Mouse (Mus musculus) ES-Bruce4 (cell line): ENCODE data around the gene 4930539E08Rik.

ENCODE experiments used
- CTCF ChIP-seq: IDR thresholded peaks from one replicate; pipeline ENCODE4 v1.8.1; 2011; ENCODE audit warnings: low read depth, low read length
- POLR2A ChIP-seq: IDR thresholded peaks from one replicate; pipeline ENCODE4 v1.8.1; 2011; ENCODE audit warnings: low read length; ENCODE audit not compliant: insufficient read depth

DNA sequence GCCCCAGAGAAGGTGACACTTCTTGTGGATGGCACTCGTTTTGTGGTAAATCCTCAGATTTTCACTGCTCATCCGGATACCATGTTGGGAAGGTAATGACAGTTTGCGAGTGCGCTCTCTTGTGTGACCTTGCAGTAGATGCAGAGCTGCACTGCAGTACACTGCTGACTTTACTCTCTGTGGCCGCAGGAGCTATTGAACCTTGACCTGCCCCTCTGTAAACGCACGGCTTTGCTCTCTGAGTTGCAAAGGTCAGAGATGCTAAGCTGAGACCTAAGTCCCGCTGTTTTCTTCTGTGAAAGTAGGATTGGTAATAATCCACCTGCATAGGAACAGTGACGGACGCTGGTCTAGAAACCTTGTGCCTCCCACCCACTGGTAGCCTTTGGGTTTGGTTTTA is 46.5 kb upstream of the 4930539E08Rik start:
- TF ChIP-seq POLR2A (no peak), CTCF (no peak)
